Mouse (Mus musculus): ENCODE measurements around the gene Npr2.
A peak's percentile ranks its signal among the peaks of the same experiment; 100 is the strongest.
"Not testable (repeated sequence)": the region's sequence is repeated elsewhere in the genome, so short reads cannot be mapped to it uniquely, and the experiment has no call there.

Npr2 gene

DNA sequence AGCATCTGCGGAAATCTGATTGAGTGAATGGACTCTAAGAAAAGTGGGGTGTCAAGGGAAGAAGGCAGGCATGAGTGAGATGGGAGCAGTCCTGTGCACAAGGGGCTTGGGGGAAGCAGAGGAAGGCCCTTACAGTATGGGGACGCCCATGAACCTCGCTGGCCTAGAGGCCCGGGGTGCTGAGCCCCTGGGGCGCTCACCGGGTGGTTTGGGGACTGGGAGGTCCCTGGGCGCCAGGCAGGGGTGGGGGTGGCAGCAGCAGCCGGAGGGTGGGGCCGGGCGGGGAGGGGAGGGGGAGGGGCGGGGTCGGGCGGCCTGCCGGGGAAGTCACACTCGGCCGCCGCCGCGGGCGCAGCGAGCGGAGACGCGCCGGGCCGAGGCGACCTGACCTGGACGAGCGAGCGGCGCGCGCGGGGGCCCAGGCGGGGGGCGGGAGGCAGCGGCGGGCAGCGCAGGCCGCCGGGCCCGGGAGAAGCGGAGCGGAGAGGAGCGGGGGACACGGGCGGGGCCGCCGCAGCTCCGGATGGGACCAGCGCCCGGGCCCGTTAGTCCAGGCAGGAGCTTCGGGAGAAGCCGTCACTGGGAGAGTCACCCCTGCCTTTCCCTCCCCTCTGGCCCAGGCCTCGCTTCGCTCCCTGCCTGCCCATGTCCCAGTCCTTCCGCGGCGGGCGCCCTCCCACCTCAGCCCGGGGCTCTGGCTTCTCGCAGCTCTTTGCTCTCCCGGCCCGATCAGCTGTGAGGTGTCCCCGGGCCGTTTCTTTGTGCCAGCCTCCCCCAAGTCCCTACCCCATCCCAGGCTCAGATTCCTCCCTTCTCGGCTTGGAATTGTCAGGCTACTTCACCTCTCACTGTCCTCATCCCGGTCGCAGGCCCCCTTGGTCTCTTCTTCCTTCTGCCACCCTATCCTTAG, at the start of gene Npr2:
Gene Npr2 (plus strand): TSS at position 890 of the 910 bp plus-strand sequence.
- peak; percentile 79 for DNase-seq

DNA sequence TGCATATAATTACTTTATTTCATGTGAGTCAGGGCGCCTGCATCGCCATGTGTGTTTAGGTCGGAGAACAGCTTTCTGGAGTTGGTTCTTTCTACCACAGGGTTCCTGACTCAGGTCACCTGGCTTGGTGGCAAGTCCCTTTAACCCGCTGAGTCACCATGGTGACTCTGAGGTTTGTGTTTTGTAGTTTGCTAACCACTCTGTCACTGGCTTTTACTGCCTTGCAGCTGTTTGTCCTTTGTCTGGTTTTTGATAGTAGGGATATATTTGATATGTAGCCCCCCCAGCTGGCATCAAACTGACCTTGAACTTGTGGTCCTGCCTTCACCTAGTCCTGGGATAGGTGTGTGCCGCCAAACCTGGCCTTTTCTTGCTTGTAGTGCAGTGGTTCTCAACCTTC, 49.5 kb upstream of the Npr2 start:
- no peak for DNase-seq

DNA sequence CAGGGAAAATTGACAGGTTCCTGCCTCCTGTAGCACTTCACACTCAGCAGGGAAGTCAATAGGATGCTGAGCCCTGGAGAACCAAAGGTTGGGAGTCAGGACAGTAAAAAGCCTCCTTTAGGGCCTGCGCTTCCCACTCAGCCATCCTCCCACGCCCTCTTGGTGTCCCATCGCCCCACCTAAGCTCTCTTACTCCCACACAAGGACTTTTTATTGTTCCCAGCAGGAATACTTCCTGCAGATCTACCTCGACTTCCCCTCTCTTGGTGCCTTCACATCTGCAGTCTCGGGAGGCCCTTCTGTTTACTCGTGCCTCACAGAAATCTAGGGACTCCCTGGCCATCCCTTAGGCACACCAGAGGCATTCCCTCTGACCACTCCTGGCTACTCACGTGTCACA, 48.3 kb upstream of the Npr2 start:
- DNase-seq = no peak

DNA sequence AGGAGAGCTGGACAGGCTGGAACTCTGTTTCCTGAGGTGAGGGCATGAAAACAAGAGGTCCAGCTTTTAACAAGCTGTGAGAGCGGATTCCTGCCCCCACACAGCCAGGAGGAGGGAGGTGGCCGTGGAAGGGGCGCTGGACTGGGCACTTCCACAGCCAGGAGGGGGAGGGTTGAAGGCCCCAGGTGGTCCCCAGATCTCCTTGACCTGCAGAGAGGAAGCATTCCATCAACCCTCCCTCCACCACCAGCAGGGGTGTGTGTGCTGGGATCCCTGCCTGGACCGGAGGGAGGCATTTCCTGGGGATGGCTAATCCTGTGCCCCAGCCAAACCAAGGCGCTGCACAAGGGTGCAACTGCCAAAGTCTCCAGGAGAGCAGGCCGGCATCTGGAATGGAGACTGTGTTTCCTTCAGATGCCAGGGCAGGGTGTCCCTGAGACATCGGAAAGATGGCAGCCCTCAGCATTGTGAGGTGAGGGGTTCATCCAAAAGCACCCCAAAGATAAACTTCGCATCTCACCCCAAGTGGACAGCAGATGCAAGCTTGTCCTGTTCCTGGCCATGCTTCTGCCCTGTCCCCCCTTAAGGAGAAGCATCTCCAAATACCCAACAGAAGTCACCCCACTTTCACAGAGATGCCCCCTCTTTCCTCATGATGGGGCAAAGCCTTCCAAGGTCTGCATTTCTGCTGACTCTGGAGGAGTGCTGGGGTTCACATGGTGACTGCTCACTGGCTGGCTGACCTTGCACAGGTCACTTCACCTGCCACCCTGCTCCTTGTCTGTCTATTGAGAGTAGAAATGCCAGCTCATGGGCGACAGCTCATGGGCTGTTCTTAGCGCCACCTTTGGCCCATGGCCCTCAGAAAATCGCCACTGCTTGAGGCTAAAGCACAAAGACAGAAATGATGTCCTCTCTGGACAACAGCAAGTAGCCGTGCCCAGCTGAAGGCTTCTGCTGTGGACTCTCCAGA, 47.0 kb upstream of the Npr2 start, which contains the start of gene Msmp:
Gene Msmp (minus strand): TSS at position 51 of the 973 bp plus-strand sequence.
- DNase-seq = no peak

DNA sequence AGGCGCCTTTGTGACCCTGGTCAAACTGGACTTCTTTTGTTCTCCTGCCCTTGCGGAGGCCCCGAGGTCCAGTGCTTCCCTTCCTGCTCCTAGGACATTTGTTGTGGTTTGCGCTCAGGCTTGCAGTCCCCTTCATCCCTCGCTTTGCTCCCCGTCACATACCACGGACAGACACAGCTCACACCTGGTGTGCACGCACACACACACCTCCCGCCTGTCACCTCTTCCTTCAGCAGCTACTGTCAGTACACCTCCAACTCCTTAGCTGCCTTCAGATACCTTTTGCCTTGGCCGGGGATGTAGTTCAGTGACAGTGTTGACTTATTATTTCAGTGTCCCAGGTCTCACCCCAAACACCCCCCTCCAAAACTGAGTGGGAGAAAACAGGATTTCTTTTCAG, 46.1 kb upstream of the Npr2 start:
- DNase-seq = no peak

DNA sequence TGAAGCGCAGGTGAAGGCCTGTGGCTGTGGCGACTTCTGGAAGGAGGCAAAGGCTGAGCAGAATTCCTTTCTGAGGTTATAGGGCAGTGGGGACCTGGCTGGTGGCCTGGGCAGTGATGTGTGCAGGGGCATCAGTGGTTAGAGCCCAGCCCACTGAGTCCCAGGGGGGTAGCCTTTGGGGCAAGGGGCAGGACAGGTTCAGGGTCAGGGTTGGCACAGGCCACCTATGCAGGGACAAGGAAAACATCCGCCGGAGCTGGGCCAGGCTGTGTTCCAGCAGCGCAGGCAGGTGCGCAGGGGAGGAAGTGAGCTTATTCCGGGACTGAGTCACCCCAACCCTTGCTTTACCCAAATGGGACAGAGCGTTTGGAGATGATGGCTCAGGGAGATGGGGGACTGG, 45.3 kb upstream of the Npr2 start:
- no peak for DNase-seq

DNA sequence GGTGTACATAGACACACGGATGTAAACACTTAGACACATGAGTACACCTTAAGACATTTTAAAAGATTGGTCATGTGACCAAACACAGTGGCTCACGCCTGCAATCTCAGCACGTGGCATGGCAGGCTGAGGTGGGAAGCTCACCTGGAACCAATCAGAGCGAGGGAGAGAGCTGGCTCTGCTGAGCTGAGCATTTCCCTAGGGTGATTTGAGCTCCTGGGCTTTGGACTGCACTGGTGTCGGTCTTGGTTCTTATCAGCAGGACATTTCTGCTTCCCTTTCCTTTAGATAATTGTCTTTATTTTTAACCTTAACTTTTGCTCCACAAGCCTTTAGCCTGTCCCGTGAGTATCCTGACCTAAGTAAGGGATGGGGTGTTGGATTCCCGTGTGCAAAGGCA, 44.1 kb upstream of the Npr2 start:
- no peak for DNase-seq

DNA sequence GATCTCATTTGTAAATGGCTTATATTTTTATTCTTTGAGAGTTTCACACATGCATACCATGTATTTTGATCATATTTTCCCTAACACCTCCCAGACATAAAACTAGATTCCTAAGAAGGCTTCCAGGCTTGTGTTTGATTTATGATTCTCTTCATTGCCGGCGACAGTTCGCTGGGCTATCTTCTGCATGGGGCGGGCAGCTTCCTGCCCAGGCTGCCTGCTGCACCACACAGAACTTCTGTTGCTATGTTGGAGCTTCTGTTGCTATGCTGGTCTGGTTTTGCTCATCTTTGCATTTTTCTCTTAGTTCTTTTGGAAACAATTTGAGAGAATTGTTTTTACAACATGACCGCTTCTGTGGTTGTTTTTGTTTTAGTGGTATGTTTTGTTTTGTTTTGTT, 40.2 kb upstream of the Npr2 start:
- DNase-seq = no peak

DNA sequence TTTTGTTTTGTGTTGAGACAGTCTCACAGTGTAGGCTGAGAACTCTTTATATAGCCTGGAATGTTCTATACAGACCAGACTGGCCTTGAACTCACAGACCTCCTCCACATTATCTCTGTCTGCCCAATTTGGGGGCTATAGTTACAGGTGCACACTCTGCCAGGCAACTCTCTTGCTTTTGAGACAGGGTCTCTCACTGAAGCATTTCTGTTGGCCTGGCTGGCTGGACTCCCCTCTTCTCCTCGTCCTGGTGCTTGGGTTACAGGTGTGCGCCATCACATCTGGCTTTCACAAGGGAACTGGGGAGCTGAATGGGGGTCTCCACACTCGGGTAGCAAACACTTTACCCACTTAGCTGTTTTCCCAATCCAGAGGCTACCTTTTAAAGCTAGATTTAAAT, 39.8 kb upstream of the Npr2 start:
- no peak for DNase-seq

DNA sequence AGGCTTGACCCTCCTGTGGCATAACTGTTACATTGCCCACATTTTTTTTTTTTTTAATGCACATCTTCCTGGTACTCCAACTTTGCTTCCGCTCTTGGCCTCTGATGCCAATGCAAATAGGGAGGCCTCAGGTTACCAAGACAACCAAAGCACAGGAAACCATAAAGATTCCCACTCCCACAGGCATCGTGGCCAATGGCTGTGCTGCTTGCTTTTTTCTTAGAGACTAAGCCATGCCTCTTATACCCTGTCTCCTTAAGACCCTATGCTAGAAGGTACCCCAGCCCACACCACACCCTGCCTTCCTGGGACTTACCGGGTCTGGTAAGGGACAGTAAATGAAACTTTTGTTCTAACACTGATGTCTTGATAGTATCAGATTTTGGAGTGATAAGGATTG, 38.3 kb upstream of the Npr2 start:
- no peak for DNase-seq

DNA sequence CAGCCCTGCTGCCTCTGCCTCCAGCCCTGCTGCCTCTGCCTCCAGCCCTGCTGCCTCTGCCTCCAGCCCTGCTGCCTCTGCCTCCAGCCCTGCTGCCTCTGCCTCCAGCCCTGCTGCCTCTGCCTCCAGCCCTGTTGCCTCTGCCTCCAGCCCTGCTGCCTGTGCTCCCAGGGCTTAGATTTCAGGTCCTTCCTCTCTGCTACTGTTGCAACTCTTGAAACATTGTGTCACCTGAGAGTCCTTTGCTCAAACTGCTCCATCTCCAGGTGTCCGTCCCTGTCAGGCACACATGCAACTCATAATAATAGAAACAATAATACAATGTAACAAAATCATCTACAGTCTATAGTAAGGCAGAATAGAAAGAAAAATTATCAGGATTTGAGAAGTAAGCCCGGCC, 35.1 kb upstream of the Npr2 start:
- DNase-seq = not testable (repeated sequence)

DNA sequence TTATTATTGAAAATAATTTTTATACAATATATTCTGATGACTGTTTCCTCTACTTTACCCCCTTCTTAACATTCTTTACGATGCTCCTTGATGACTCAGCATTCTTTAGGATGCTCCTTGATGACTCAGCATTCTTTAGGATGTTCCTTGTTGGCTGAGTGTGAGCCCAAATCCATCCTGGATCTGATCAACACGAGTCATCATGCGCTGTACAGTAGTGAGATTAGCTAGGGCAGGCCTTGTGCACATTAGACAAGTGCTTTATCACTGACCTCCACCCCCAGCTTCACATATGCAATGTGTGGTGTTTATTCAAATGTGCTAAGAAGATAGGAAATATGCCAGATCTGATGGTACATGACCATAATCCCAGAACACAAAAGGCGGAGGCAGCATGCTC, 33.5 kb upstream of the Npr2 start:
- no peak for DNase-seq

DNA sequence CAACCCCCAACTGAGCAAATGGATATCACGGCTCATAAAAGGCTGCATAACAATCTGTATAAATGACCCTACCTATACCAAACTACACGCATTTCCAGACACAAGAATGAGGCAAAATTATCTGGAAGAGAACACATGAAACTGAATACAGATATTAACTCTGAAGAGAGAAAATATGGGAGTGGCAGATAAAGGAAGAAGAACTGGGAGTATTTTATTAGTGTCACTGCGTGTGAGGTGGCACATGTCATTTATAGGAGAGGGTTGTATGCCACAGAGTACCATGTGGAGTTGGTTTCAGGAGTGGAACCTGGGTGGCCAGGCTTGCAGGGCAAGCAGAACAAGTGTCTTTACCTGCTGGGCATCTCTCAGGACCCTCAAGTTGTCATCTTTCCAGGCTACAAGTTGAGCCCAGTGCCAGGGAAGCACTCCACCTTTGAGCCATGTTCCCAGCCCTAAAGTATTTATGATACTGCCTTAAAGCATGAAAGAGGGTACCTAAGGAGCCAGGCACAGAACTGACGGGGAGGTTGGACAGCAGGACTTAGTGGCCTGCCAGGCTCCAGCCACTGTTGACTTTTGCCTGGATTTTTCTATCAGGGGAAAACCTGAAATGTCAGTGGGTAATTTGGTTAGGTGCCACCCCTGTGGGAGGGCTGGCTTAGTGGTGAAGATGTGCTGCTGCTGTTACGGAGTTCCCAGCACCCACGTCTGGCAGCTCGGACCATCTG, 32.9 kb upstream of the Npr2 start:
- DNase-seq = no peak

DNA sequence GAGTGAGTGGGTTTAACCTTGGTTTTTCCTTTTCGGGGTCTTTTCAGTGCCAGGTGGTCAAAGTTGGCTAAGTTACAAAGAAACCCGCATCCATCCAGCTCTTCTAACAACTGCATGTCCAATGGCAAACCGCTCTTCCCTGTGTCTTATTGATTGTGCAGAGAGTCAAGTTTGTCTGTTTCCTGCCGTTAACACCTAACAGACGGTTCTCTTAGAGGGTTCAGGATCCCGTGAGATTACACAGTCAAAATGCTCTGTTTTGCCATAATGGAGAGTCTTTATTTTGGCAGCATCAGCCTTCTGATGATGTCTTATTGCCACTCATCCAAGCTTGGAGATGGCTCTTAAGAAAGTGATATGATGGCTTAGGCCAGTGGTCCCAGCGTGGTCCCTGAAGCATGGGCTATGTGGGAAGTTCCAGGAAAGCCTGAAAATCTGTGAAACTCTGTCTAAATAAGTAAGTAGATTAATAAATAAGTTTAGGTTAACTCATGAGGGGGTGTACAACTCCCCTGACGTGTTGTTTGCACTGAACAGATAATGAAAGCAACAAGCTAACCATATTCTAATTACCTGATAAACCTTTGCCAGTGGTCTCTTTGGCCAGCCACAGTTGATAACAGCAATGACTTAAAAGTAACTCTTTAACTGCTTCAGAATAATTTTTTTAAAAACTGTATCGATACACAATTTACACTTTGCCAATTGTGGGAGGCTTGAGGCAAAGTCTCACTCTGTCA, 31.4 kb upstream of the Npr2 start:
- DNase-seq = no peak

DNA sequence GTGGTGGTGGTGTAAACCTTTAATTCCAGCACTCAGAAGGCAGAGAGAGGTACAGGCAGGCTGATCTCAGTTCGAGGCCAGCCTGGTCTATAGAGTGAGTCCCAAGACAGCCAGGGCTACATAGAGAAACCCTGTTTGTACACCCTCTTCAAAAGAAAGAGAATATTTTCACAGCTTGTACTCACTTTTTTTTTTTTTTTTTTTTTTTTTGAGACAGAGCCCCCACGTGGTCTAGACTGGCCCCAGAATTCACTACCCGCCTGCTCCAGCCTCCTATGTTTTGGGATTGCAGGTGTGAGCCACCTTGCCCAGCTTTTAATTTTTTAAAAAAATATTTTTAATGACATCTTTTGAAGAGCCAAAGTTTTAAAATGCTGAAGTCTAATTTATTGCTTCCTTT, 27.6 kb upstream of the Npr2 start:
- DNase-seq = no peak

DNA sequence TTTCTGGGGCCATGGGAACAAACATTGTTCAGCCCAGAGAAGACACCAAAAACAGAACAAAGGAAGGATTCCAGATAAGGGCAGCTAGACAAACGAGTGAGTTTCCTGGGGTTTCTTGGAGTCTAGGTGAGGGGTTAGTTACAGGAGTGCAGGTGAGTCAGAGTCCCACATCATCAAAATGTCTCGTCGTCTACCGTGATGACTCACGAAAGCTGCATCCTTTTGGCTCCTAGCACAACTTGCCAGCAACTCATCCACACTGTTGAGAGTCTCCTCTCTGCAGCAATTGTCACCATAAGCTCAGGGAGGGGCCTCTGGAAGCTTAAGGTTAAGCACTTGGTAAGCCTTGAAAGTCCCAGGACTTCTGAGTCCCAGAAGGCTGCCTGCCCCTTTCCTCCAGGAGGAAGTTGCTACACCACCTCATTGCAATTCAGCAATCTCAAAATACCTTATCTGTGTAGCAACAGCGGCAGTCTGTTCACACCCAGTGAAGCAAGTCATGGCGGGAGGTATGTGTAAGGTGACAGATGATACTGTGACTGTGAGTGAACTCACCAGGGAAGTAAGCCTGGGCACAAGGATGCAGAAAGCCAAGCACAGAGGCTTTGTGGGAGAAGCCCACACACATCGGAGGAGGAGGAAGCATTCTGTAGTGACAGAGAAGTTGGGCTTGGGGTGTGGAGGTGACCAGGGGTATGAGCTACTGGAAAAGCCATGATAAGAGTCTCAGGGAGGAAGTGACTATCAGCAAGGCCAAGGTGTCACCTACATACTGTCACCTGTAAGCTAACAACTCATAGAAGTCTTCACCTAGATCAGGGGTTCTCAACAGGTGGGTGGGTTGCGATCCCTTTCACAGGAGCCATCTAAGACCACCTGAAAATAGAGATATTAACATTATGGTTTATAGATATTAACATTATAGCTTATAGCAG, 26.7 kb upstream of the Npr2 start:
- DNase-seq = no peak

DNA sequence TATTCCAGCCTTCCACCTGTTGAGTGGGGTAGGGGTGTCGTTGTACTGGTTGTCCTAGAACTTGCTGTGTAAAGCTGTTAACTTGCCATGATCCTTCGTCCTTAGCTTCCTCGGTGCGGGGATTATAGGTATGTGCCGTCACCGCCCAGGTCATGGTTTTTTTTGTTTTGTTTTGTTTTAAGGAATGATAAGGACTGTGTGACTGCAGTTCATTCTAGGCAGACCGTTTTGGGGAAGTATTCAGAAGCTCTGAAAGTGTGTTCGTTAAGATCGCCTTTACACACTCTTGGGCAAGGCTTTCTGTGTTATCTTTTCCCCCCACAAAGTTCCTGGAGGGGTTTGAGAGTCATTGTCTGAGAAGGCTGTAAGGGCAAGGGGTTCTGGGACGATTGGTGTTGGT, 19.2 kb upstream of the Npr2 start:
- no peak for DNase-seq

DNA sequence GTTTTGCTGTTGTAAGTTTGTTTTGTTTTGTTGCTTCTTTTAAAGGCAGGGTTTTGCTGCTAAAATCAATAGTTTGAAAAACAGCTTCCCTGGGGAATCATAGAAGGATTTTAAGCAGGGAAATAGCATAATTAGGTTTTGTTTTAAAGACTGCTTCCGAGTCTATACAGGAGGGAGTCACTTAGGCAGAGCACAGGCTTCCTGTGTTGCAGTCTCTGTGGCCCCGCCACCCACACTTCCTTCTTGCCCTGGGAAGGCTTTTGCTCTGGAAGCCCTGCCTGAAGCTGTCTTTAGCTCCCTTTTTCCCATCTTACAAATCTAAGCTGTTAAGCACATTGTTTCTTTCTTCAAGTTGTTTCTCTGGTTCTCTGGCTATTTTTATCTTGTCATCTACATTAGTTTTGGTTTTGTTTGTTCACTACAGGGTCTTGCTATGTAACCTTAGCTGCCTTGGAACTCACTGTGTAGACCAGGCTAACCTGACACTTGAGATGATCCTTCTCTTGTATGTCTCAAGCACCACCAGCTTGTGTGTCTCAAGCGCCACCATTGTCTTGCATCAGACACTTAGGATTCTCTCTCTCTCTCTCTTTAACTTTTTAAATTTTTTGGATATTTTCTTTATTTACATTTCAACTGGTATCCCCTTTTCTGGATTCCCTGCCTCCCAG, 18.5 kb upstream of the Npr2 start:
- no peak for DNase-seq

DNA sequence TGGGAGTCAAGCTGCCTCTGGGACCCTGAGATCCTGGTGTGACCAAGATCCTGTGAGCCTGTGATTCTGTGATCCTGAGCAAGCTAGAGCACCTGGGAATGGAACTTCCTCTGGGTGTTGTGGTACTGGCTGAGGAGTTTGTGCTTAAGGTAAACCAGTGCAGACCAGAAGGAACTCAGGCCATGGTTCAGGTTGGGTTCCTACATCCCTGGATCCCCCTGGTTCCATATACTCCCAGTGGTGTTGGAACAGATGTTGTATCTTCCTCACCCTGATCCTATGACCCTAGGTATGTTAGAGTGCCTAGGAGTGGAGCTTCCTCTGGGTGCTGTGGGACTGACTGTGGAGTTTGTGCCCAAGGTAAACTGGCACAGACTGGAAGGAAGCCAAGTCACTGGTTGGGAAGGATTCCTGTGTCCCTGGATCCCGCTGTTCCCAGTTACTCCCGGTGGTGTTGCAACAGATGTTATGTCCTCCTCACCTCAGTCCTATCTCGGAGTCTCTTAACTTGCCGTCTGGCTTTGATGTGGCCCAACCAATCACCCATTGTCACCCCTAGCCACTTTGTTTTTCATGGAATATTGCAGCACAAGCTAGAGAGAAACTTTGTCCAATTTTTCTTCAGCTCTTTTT, 11.5 kb upstream of the Npr2 start:
- no peak for DNase-seq
